Comparison of ENCODE assay signal across 8 mouse cellular contexts in genomic region chr12:81844981-81845380, GRCm38 (mm10). TPM values are rescaled to one million over a fixed set of nuclear protein-coding genes. Genes with fewer than 3 reads are reported as not detected.
A peak's percentile ranks its signal among the peaks of the same experiment; 100 is the strongest.
DNase-seq lines count a peak whose midpoint lies in the region; ATAC-seq and TF ChIP-seq lines count a peak whose summit lies in the region.

No protein-coding gene starts in this region.

- H3K9ac ChIP-seq in lung, embryonic 14.5 days = peak overlapping the region; percentile 7
- no peak overlapping the region for H3K9ac ChIP-seq in hindbrain, embryonic 16.5 days (ENCODE audit: low read depth, low read length)

- 10% methylated on average over 14 of the region's 14 CpGs for WGBS in lung, embryonic 14.5 days
- WGBS in hindbrain, embryonic 16.5 days = 8% methylated on average over 14 of the region's 14 CpGs
- 46% methylated on average over 14 of the region's 14 CpGs for WGBS in cerebellum, adult 2 months

- H3K4me3 ChIP-seq in lung, embryonic 14.5 days (ENCODE audit: low read depth, low read length) = peak overlapping the region; percentile 20
- H3K4me3 ChIP-seq in hindbrain, embryonic 16.5 days (ENCODE audit: low read length) = peak overlapping the region; percentile 7; the same call in 1 of the 2 replicates
- H3K4me3 ChIP-seq in megakaryocyte, embryonic 14.5 days (replicated peaks) = peak overlapping the region; percentile 63
- no peak overlapping the region for H3K4me3 ChIP-seq in cerebellum, adult 2 months (replicated peaks; ENCODE audit: insufficient read depth, low read depth, low read length)

- peak overlapping the region; percentile 58 for H3K4me2 ChIP-seq in lung, embryonic 14.5 days
- peak overlapping the region; percentile 40 for H3K4me2 ChIP-seq in hindbrain, embryonic 16.5 days (ENCODE audit: low read length)

- H3K27ac ChIP-seq in lung, embryonic 14.5 days (ENCODE audit: low read depth) = no peak overlapping the region
- no peak overlapping the region for H3K27ac ChIP-seq in hindbrain, embryonic 16.5 days (ENCODE audit: low read depth, low read length)
- no peak overlapping the region for H3K27ac ChIP-seq in cerebellum, adult 2 months (ENCODE audit: insufficient read depth, low read length)

- no peaks in the 10 kb centered on the region for H3K36me3 ChIP-seq in lung, embryonic 14.5 days (ENCODE audit: insufficient read depth)
- H3K36me3 ChIP-seq in hindbrain, embryonic 16.5 days (ENCODE audit: control insufficient read depth, insufficient read depth, low read length) = no peaks in the 10 kb centered on the region
- H3K36me3 ChIP-seq in megakaryocyte, embryonic 14.5 days (replicated peaks; ENCODE audit: low read length) = no peaks in the 10 kb centered on the region

- TF ChIP-seq CTCF in lung, embryonic 14.5 days (IDR thresholded peaks at IDR 0.05; ENCODE audit: low read depth) = no peak
- no peak for TF ChIP-seq CTCF in cerebellum, adult 2 months (IDR thresholded peaks at IDR 0.05; ENCODE audit: borderline replicate concordance, insufficient read depth, low read depth, low read length)

- peak; percentile 61 for DNase-seq in lung, embryonic 14.5 days
- DNase-seq in lung, postnatal 36 days = no peak
- DNase-seq in embryo, embryonic 9.5 days (ENCODE audit: extremely low spot score) = peak; percentile 24
- no peak for DNase-seq in cerebellum, adult 2 months
- no peak for DNase-seq in cerebellum, adult 18-20 months

- peaks cover 19% of the 10 kb centered on the region for H3K4me1 ChIP-seq in lung, embryonic 14.5 days (ENCODE audit: insufficient read depth)
- H3K4me1 ChIP-seq in hindbrain, embryonic 16.5 days (ENCODE audit: control insufficient read depth, insufficient read depth, low read depth, low read length) = peaks cover 8% of the 10 kb centered on the region
- H3K4me1 ChIP-seq in megakaryocyte, embryonic 14.5 days = peaks cover 21% of the 10 kb centered on the region
- H3K4me1 ChIP-seq in cerebellum, adult 2 months (ENCODE audit: control insufficient read depth, insufficient read depth, low read length) = 0 out of 2 replicates have a peak, but pooled peaks cover 2% of the 10 kb centered on the region

- TF ChIP-seq POLR2A in cerebellum, adult 2 months (IDR thresholded peaks at IDR 0.05; ENCODE audit: borderline replicate concordance, insufficient read depth, low read length) = no peak

- peak; percentile 61; the same call in 1 of the 2 replicates for ATAC-seq in lung, embryonic 14.5 days (ENCODE audit: insufficient read depth)
- ATAC-seq in hindbrain, embryonic 16.5 days = peak; percentile 75
- ATAC-seq in erythroid progenitor cell, adult 5-6 weeks (replicated peaks; ENCODE audit: low FRiP score, poor library complexity, severe bottlenecking) = no peak

- H3K27me3 ChIP-seq in lung, embryonic 14.5 days (ENCODE audit: insufficient read depth, low read length) = no peaks in the 10 kb centered on the region
- H3K27me3 ChIP-seq in hindbrain, embryonic 16.5 days (replicated peaks; ENCODE audit: control insufficient read depth, insufficient read depth, low read length) = no peaks in the 10 kb centered on the region
- peaks cover 88% of the 10 kb centered on the region for H3K27me3 ChIP-seq in megakaryocyte, embryonic 14.5 days (replicated peaks)
- no peaks in the 10 kb centered on the region for H3K27me3 ChIP-seq in cerebellum, adult 2 months (ENCODE audit: control insufficient read depth, insufficient read depth, low read length)

- H3K9me3 ChIP-seq in lung, embryonic 14.5 days (ENCODE audit: low read depth, low read length) = no peaks in the 10 kb centered on the region
- no peaks in the 10 kb centered on the region for H3K9me3 ChIP-seq in hindbrain, embryonic 16.5 days (ENCODE audit: control insufficient read depth, low read length)
- H3K9me3 ChIP-seq in megakaryocyte, embryonic 14.5 days = no peaks in the 10 kb centered on the region

RNA-seq across cellular contexts. Expression of gene Pcnx, which starts 14.8 kb away (rescaled TPM):
- polyA plus RNA-seq in lung, embryonic 14.5 days (2014; fragmentation: Nextera tagmentation; extraction: Ambion mirVana) = 17.4 and 20.7 TPM in 2 replicates
- polyA plus RNA-seq in hindbrain, embryonic 16.5 days (2015; fragmentation: Nextera tagmentation; extraction: Ambion mirVana) = 8.6 and 9.2 TPM in 2 replicates
- polyA plus RNA-seq in megakaryocyte, embryonic 14.5 days (2012; ENCODE audit: insufficient read depth, low replicate concordance) = 8.0 and 11.5 TPM in 2 replicates
- total RNA-seq in erythroid progenitor cell, adult 5-6 weeks (2015; ENCODE audit: low replicate concordance) = 1.4 and 15.5 TPM in 2 replicates
- total RNA-seq in erythroid progenitor cell, adult 5-6 weeks (2017; ENCODE audit: low replicate concordance) = 2.4 and 6.6 TPM in 2 replicates
- polyA plus RNA-seq in cerebellum, adult 2 months (2012; rRNA removed) = 45.3 and 48.2 TPM in 2 replicates

Comparison
In these comparisons a context has a peak if more than half of its experiments do, and no peak if none do; other contexts are left out.
1. DNase-seq: peak in lung, embryonic 14.5 days (single experiment) and embryo, embryonic 9.5 days (single experiment); none in lung, postnatal 36 days (single experiment), cerebellum, adult 2 months (0 of 2) and cerebellum, adult 18-20 months (0 of 2).